8 mouse cellular contexts compared by ENCODE assay signal in the genomic region with DNA sequence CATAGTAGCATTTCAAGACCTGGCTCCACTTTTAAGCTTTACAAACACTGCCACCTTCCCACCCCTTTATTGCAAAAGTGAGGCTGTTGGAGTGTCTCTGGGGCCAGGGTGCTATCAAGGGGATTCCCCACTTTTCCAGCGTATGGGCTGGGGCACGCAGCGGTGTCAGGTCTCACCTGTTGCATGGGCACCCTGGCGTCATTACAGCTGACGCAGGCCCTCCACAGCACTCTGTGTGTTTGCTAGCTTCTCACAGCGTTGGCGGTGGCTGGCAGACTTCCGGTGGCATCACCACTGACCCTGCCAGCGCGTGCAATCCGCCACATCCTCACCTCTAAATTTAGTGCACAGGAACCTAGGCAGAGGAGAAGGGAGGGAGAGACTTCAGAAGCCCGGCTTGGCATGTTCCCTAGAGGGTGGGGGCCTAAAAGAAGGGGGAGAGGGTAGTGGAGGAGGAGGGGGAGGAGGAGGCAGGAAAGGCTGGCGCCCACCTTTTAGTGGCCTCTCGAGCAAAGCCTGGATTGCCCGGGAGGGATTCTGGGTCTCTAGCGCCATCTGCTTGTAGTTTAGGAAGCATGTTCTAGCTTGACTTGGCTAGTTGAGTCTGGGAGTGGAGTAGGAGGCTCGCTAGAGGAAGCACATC. TPM values are rescaled to one million over a fixed set of nuclear protein-coding genes. Genes with fewer than 3 reads are reported as not detected.
DNase-seq lines count a peak whose midpoint lies in the region; ATAC-seq lines count a peak whose summit lies in the region.

No protein-coding gene starts in this region.

- DNase-seq in T-cell, adult 2 months (ENCODE audit: low spot score) = peak; percentile 96
- DNase-seq in cerebellum, adult 9-10 months = peak; percentile 66
- peak; percentile 86 for DNase-seq in forelimb bud, embryonic 11.5 days (ENCODE audit: low read depth, low spot score)
- DNase-seq in hindbrain, embryonic 11.5 days (ENCODE audit: low spot score) = peak; percentile 83
- peak; percentile 58 to 80 for DNase-seq in layer of hippocampus, postnatal 14 days (ENCODE audit: low spot score in 2 of 2)
- peak; percentile 78 for DNase-seq in lung, postnatal 36 days
- DNase-seq in right cerebral cortex, adult 18-20 months = peak; percentile 79
- peak; percentile 46 for DNase-seq in yolk sac, embryonic 10.5 days (ENCODE audit: low spot score)

- peak overlapping the region; percentile 28; the same call in 1 of the 2 replicates for H3K9ac ChIP-seq in hindbrain, embryonic 11.5 days (ENCODE audit: low read depth, low read length)

- H3K27ac ChIP-seq in hindbrain, embryonic 11.5 days (ENCODE audit: low read depth, low read length) = no peak overlapping the region

- peak overlapping the region; percentile 36 for H3K4me2 ChIP-seq in hindbrain, embryonic 11.5 days (replicated peaks; ENCODE audit: low read depth, low read length)

- peaks cover 8% of the 10 kb centered on the region for H3K4me1 ChIP-seq in hindbrain, embryonic 11.5 days (replicated peaks; ENCODE audit: control insufficient read depth, insufficient read depth, low read length)

- ATAC-seq in hindbrain, embryonic 11.5 days (ENCODE audit: low FRiP score) = peak; percentile 39

- H3K9me3 ChIP-seq in hindbrain, embryonic 11.5 days (ENCODE audit: control insufficient read depth, low read length) = no peaks in the 10 kb centered on the region

- H3K27me3 ChIP-seq in hindbrain, embryonic 11.5 days (ENCODE audit: control insufficient read depth, insufficient read depth, low read length) = no peaks in the 10 kb centered on the region

- no peaks in the 10 kb centered on the region for H3K36me3 ChIP-seq in hindbrain, embryonic 11.5 days (ENCODE audit: control insufficient read depth, insufficient read depth, low read length)

- 23% methylated on average over 16 of the region's 17 CpGs for WGBS in hindbrain, embryonic 11.5 days

- no peak overlapping the region for H3K4me3 ChIP-seq in hindbrain, embryonic 11.5 days (ENCODE audit: low read depth, low read length)

RNA-seq across cellular contexts. Expression of gene Smox, which starts 18.5 kb away (rescaled TPM):
- polyA plus RNA-seq in hindbrain, embryonic 11.5 days (2014; fragmentation: Nextera tagmentation; extraction: Ambion mirVana) = 25.6 and 26.5 TPM in 2 replicates
- total RNA-seq in layer of hippocampus, postnatal 14 days (2021) = 10 to 100 TPM; 82.6 to 94.8 TPM

RNA-seq across cellular contexts. Expression of gene Adra1d, which starts 52.3 kb away (rescaled TPM):
- polyA plus RNA-seq in hindbrain, embryonic 11.5 days (2014; fragmentation: Nextera tagmentation; extraction: Ambion mirVana) = 0.17 and 0.18 TPM in 2 replicates
- 10 to 100 TPM; 81.9 to 84.1 TPM for total RNA-seq in layer of hippocampus, postnatal 14 days (2021)

Comparison
In these comparisons a context has a peak if more than half of its experiments do, and no peak if none do; other contexts are left out.
1. DNase-seq: peak in every context shown above with its lines; median percentile 96 in T-cell, adult 2 months; 86 in forelimb bud, embryonic 11.5 days; 83 in hindbrain, embryonic 11.5 days; 79 in right cerebral cortex, adult 18-20 months; 78 in lung, postnatal 36 days; 69 in layer of hippocampus, postnatal 14 days; 66 in cerebellum, adult 9-10 months; 46 in yolk sac, embryonic 10.5 days.